Mouse (Mus musculus): ENCODE results near the gene Glt1d1.

Gene Glt1d1

GRCm38 (mm10) chr5:127631671-127632070 is 391 bp upstream of the Glt1d1 start:
- DNase-seq (ENCODE audit: low read depth, low spot score), result no peak

DNA sequence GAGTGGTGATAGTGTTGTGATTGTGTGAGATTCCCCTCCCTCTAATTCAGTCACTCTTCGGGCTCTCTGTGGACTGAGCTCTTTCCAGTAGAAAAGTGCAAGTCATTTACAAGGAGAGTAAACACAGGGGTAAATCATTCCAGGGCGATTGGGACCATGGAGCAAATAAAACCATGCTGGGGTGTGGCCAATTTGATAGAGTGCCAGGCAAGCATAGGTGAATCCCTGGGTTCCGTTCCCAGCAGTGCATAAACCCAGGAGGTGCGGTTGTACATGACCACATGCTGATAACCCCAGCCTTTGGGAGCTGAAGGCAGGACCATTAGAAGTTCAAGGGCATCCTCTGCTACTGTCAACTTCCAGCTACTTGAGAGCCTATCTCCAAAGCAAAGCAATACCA is 1.1 kb downstream of the Glt1d1 start:
- DNase-seq (ENCODE audit: low read depth, low spot score), result no peak

- DNase-seq (ENCODE audit: low read depth, low spot score), result no peak
These were observed 1.6 kb downstream of the Glt1d1 start for GRCm38 (mm10) chr5:127633666-127634065.

DNA sequence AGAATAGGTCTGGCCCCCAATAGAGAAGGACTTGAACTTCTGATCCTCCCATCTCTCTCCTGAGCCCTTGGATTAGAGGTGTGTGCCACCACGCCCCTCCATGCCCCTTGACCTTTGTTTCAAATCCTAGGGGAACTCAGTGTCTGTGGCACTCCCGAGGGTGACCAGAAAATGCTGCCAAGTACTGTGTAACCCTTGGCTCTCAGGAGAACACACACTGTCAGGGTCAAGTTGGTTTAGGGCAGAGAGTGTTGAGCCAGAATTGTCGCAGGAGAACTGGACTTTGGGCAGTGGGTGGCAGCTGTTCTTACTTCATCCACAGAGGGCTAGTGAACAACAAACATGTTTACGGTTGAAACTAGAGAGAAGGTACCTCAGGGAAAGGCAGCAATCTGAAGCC is 5.6 kb downstream of the Glt1d1 start:
- no peak for DNase-seq (ENCODE audit: low read depth, low spot score)

- no peak for DNase-seq (ENCODE audit: low read depth, low spot score)
These were observed 6.1 kb downstream of the Glt1d1 start for GRCm38 (mm10) chr5:127638177-127638576.

GRCm38 (mm10) chr5:127639067-127639605 is 7.1 kb downstream of the Glt1d1 start:
- DNase-seq (ENCODE audit: low read depth, low spot score), result no peak

- no peak for DNase-seq (ENCODE audit: low read depth, low spot score)
These were observed 7.6 kb downstream of the Glt1d1 start for GRCm38 (mm10) chr5:127639635-127640034.

GRCm38 (mm10) chr5:127640359-127640758 is 8.3 kb downstream of the Glt1d1 start:
- DNase-seq (ENCODE audit: low read depth, low spot score), result no peak

DNA sequence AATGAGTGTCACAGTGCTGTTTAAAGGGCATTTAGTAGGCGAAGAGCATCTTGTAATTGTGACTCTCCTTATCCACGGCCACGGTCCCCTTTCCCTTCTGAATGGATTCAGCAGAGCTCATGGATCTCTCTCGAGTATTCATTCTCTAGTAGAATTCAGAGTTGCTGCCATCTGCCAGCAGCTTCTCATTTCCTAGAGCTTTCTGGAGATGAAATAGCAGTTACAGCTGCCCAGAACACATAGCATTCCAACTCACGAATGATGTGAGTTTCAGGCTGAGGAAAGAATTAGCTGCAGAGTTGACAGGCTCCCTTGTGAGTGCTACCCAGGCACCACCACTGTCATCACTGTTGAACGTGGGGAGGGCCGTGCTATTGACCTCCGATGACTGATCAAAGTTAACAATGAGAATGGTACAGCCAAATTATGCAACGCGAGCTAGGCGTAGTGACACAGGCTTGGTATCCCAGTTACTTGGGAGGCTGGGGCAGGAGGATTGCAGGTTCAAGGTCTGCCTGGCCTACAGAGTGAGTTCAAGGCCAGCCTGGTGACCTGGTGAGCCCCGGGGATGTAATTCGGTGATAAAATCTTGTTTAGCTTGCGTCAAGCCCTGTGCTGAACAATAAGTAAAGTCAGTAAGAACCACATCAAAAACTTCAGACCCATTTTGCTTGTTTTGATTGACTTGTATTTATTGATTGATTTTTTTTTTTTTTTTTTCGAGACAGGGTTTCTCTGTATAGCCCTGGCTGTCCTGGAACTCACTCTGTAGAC is 9.3 kb downstream of the Glt1d1 start:
- DNase-seq (ENCODE audit: low read depth, low spot score), result peak; percentile 44

- peak; percentile 52 for DNase-seq (ENCODE audit: low read depth, low spot score)
These were observed 16.0 kb downstream of the Glt1d1 start for GRCm38 (mm10) chr5:127648046-127648445.

- peak; percentile 34 for DNase-seq (ENCODE audit: low read depth, low spot score)
These were observed 17.0 kb downstream of the Glt1d1 start for GRCm38 (mm10) chr5:127649077-127649476.

- DNase-seq (ENCODE audit: low read depth, low spot score), result no peak
These were observed 26.2 kb downstream of the Glt1d1 start for GRCm38 (mm10) chr5:127658257-127658656.

GRCm38 (mm10) chr5:127659312-127659711 is 27.2 kb downstream of the Glt1d1 start:
- DNase-seq (ENCODE audit: low read depth, low spot score), result no peak

DNA sequence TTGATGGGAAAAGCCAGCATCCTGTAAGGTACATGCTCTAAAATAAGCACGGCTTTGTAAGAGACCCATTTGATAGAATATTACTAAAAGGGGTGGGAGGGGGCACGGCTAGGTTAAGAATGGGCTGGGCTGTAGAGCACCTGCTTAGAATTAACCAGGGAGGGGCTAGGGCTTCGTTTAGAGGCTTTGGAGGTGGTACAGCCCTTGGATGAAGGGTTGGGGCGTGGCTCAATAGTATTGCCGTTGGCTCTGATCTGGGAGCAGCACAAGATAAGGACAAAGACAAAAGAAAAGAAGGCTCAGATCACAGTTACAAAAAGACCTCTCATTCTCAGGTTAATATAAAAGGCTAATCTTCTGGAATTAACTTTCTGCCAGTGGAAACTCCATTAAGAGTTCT is 28.2 kb downstream of the Glt1d1 start:
- no peak for DNase-seq (ENCODE audit: low read depth, low spot score)

GRCm38 (mm10) chr5:127660979-127661378 is 28.9 kb downstream of the Glt1d1 start:
- DNase-seq (ENCODE audit: low read depth, low spot score), result no peak

- no peak for DNase-seq (ENCODE audit: low read depth, low spot score)
These were observed 41.9 kb downstream of the Glt1d1 start for GRCm38 (mm10) chr5:127673913-127674312.

DNA sequence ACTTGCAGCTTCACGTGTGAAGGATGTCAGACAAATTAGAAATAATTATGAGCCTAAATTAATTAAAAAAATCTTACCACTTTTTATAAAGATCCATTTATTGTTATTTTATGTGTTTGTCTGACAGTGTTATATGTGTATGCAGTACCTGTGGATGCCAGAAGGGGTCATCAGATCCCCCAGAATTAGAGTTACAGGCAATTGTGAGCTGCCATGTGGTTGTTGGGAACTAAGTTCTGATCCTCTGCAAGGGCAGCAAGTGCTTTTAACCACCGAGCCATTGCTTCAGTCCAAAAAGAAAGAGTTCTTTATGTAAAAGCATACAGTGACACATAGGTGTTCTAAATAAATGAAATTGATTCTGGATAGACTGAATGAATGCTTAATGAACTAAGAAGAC is 45.5 kb downstream of the Glt1d1 start:
- no peak for DNase-seq (ENCODE audit: low read depth, low spot score)

GRCm38 (mm10) chr5:127678501-127678900 is 46.4 kb downstream of the Glt1d1 start:
- DNase-seq (ENCODE audit: low read depth, low spot score), result no peak

DNA sequence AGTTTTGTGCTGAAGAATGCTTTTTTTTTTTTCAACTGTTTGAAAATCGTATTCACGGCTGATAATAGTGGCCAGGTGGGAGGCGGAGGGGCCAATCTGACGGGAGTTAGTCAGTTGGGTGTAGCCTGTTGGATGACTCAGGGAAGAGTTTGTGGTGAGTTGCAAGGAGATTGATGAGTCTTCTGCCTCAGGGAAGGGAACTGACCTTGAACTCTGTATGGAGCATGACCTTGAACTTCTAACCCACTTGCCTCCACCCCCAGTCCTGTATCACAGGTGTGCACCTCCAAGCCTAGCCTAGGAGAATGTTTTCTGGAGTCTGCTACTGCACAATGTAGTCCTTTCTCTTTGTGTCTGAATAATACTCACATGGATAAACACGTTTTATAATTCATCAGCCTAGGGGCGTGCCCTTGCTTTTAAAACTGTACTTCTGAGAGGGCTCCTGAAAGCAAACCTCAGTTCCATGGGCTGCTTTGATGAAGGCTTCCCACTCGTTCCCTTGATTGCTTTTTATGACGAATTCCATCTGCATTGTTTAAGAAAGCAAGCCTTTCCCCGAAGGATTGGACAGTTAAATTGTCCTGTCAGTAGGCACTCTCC is 56.6 kb downstream of the Glt1d1 start:
- DNase-seq (ENCODE audit: low read depth, low spot score), result no peak

GRCm38 (mm10) chr5:127691085-127691484 is 59.0 kb downstream of the Glt1d1 start:
- peak; percentile 30 for DNase-seq (ENCODE audit: low read depth, low spot score)

GRCm38 (mm10) chr5:127691581-127691980 is 59.5 kb downstream of the Glt1d1 start:
- DNase-seq (ENCODE audit: low read depth, low spot score), result no peak

DNA sequence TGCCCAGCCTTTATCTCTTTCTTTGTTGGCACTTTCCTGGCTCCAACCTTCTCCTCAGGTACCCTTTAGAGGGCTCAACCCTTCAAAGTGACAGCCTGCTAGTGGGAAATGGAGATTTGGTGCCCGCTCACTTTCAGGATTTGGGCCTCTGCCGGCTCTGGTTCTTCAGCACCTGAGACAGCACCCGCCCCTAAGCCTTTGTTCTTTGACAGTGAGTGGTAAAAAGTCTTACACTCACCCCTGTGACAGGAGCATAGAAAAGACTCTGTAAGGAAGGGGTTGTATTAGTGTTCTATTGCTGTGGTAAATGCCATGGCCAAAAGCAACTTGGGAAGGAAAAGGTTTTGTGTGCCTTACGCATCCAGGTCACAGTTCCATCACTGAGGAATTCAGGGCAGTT is 63.8 kb downstream of the Glt1d1 start:
- DNase-seq (ENCODE audit: low read depth, low spot score), result no peak

- DNase-seq (ENCODE audit: low read depth, low spot score), result no peak
These were observed 64.5 kb downstream of the Glt1d1 start for GRCm38 (mm10) chr5:127696602-127697001.

All from brain, adult 2 months (tissue).